Mouse (Mus musculus) limb, embryonic 14.5 days (tissue): ENCODE results near the gene Gm10912. TPM values are rescaled to one million over a fixed set of nuclear protein-coding genes. Genes with fewer than 3 reads are reported as not detected.
"Not testable (repeated sequence)": the region's sequence is repeated elsewhere in the genome, so short reads cannot be mapped to it uniquely, and the experiment has no call there.

ENCODE experiments used
- ATAC-seq: fragments of 200-750 bp; cut with Nextera tagmentation; 2 replicates; pipeline ENCODE4 v1.8.0; 2017; ENCODE audit warnings: low read depth, moderate number of reproducible peaks, moderate TSS enrichment; ENCODE audit not compliant: low FRiP score
- DNase-seq: peaks from one replicate; pipeline ENCODE4 v3.0.0-alpha.2; 2015; ENCODE audit warnings: low spot score
- H3K27ac ChIP-seq: fragments of 300-500 bp; sonication (generic); replicated peaks from 2 replicates; pipeline ENCODE4 v1.5.1; 2014; ENCODE audit warnings: low read depth, mild to moderate bottlenecking, low read length, moderate library complexity, mixed read lengths
- H3K27me3 ChIP-seq: fragments of 300-500 bp; sonication (generic); 2 replicates; pipeline ENCODE4 v1.6.1; 2014; ENCODE audit warnings: low read length, mixed read lengths; ENCODE audit not compliant: control insufficient read depth, insufficient read depth
- H3K36me3 ChIP-seq: fragments of 300-500 bp; sonication (generic); 2 replicates; pipeline ENCODE4 v1.6.1; 2014; ENCODE audit warnings: mild to moderate bottlenecking, low read length, moderate library complexity, mixed read lengths; ENCODE audit not compliant: control insufficient read depth, insufficient read depth
- H3K4me1 ChIP-seq: fragments of 300-500 bp; sonication (generic); 2 replicates; pipeline ENCODE4 v1.6.1; 2014; ENCODE audit warnings: antibody characterized with exemption, low read length, mixed read lengths; ENCODE audit not compliant: control insufficient read depth, insufficient read depth
- H3K4me2 ChIP-seq: fragments of 300-500 bp; sonication (generic); replicated peaks from 2 replicates; pipeline ENCODE4 v1.6.1; 2014; ENCODE audit warnings: low read depth, mild to moderate bottlenecking, low read length, moderate library complexity; ENCODE audit not compliant: severe bottlenecking
- H3K4me3 ChIP-seq: fragments of 300-500 bp; sonication (generic); replicated peaks from 2 replicates; pipeline ENCODE4 v1.5.1; 2014; ENCODE audit warnings: low read length
- H3K9ac ChIP-seq: fragments of 300-500 bp; sonication (generic); 2 replicates; pipeline ENCODE4 v1.6.1; 2014; ENCODE audit warnings: mild to moderate bottlenecking, low read depth, low read length, moderate library complexity; ENCODE audit not compliant: severe bottlenecking
- H3K9me3 ChIP-seq: fragments of 300-500 bp; sonication (generic); 2 replicates; pipeline ENCODE4 v1.6.1; 2016; ENCODE audit warnings: low read length; ENCODE audit not compliant: control insufficient read depth
- POLR2A ChIP-seq: fragments of 200-500 bp; IDR thresholded peaks from 2 replicates; pipeline ENCODE4 v1.8.0; 2012; ENCODE audit warnings: inconsistent platforms, mild to moderate bottlenecking, moderate library complexity, borderline replicate concordance; ENCODE audit not compliant: insufficient read depth, insufficient read length; ENCODE audit errors: extremely low read depth
- WGBS: fragments of 180-500 bp; shearing (Covaris S2); extraction: QIAGEN DNeasy Blood & Tissue Kit; methylation state at CpG from one replicate; pipeline ENCODE4 v1.1.7; 2014; 5-methylcytosine and 5-hydroxymethylcytosine counted together
- polyA plus RNA-seq, 2 experiments: library from polyadenylated mRNA; depleted of rRNA in 1 of 2; stranded (reverse) in 1 of 2; unstranded in 1 of 2; fragments of >200 nt; fragmentation: Nextera tagmentation in 1 of 2; extraction: Ambion mirVana in 1 of 2; gene quantifications; 2 replicates each; pipeline versions ENCODE4 v1.2.1 to v1.2.3; 2012 to 2014

The Gm10912 gene
- polyA plus RNA-seq, 2 experiments = 0.04 TPM; not detected in 1

DNA sequence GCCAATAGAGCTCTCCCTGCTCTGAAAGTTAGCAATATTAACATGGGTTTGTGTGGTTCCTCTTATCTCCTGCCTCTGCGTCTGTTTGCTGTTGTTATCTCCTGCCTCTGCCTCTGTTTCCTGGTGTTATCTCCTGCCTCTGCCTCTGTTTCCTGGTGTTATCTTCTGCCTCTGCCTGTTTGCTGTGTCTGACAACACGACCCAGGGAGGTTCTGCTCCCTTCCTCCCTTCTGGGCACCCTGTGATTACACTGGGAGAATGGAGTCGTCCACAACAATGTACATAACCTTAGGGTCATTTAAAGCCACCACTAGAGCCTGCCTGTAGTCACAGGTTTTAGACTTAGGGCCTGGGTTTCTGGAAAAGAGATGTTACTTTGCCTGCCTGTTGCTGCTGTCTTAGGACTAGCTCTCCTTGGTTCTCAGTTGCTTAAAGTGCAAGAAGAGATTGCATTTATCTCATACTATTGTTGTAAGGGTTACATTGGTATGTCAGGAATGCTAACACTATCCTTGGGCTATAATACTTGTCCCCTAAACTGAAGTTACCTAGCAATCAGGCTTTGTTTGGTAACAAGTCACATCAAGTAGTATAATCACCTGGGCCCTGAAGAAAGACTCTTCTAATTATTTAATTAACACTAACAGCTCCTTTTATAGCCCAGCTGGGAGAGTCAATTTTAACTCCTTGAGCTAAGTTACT, 33.1 kb downstream of the Gm10912 start:
- ATAC-seq = no peak
- Histone ChIP-seq H3K27me3 (no peaks in the 10 kb centered on the region), H3K4me1 (peaks cover 4% of the 10 kb centered on the region; the same call in 1 of the 2 replicates), H3K4me2 (no peak overlapping the region), H3K4me3 (no peak overlapping the region), H3K9ac (no peak overlapping the region), H3K27ac (no peak overlapping the region), H3K9me3 (no peaks in the 10 kb centered on the region), H3K36me3 (no peaks in the 10 kb centered on the region)
- WGBS = 48% methylated on average over 3 of the region's 3 CpGs
- no peak for TF ChIP-seq POLR2A
- DNase-seq = no peak

DNA sequence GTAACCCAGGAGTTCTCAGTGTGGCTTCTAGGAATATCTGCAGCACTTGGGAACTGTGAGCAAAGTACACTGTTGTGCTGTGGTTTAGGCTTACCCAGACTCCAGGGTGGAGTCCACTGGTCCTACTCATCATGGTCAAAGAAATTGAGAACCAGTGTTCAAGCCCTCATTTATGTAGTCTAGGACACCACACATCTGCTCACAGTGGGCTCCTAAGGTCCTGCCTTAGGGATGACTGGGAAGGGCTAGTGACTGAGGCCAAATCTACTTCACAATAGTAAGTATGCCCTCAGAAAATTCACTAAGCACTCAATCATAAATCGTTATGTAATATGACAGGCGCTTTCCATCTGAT, 33.6 kb downstream of the Gm10912 start:
- H3K9me3 ChIP-seq = no peaks in the 10 kb centered on the region
- WGBS = 92% methylated on average over 2 of the region's 2 CpGs
- no peaks in the 10 kb centered on the region for H3K36me3 ChIP-seq
- no peak for TF ChIP-seq POLR2A
- no peak overlapping the region for H3K4me3 ChIP-seq
- no peak overlapping the region for H3K9ac ChIP-seq
- ATAC-seq = no peak
- H3K27me3 ChIP-seq = no peaks in the 10 kb centered on the region
- no peak overlapping the region for H3K4me2 ChIP-seq
- H3K4me1 ChIP-seq = peaks cover 4% of the 10 kb centered on the region; the same call in 1 of the 2 replicates
- no peak for DNase-seq
- no peak overlapping the region for H3K27ac ChIP-seq

DNA sequence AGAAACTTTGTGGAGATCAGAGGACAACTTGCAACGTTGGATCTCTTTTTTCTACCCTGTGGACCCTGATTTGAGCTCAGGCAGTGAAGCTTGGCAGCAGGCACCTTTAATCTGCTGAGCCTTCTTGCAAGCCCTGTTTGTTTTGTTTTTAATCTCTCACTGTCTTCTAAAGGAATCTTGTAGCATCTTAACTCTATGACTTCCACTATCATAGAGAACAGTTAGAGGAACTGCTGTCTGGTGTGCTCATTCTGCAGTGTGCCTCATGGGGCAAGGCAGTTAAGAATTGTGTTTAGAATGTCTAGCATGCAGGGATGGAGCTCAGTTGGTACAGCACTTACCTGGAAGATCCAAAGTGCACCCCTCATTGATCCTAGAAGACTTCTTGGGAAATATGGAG, 34.3 kb downstream of the Gm10912 start:
- Histone ChIP-seq H3K27ac (no peak overlapping the region), H3K27me3 (no peaks in the 10 kb centered on the region), H3K36me3 (no peaks in the 10 kb centered on the region), H3K9ac (no peak overlapping the region), H3K4me3 (no peak overlapping the region), H3K9me3 (no peaks in the 10 kb centered on the region), H3K4me2 (no peak overlapping the region), H3K4me1 (peaks cover 4% of the 10 kb centered on the region; the same call in 1 of the 2 replicates)
- TF ChIP-seq POLR2A = no peak
- WGBS = 48% methylated on average over 1 of the region's 1 CpGs
- no peak for ATAC-seq
- no peak for DNase-seq

DNA sequence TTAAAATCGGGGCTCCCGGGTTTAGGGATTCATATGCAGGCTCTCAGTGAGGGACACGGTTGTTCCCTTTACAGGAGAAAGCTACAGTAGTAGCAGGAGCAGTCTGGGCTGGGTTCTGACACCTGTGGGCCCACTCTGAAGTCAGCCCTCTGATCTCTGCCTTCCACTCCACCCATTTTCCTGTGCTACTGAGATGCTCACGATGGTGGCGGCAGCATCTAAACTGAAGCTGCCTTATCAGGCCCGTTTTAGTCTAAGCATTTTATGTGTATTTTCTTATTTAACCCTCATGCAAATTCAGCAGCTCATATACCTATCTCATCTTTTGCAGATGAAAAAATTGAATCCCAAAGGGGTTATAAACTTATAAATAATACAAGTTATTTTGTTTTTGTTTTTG, 39.2 kb downstream of the Gm10912 start:
- DNase-seq (no peak), ATAC-seq (no peak)
- 79% methylated on average over 6 of the region's 6 CpGs for WGBS
- H3K4me1 ChIP-seq = no peaks in the 10 kb centered on the region
- no peak overlapping the region for H3K9ac ChIP-seq
- no peak overlapping the region for H3K27ac ChIP-seq
- no peaks in the 10 kb centered on the region for H3K27me3 ChIP-seq
- H3K36me3 ChIP-seq = no peaks in the 10 kb centered on the region
- H3K9me3 ChIP-seq = no peaks in the 10 kb centered on the region
- no peak for TF ChIP-seq POLR2A
- no peak overlapping the region for H3K4me2 ChIP-seq
- H3K4me3 ChIP-seq = no peak overlapping the region

DNA sequence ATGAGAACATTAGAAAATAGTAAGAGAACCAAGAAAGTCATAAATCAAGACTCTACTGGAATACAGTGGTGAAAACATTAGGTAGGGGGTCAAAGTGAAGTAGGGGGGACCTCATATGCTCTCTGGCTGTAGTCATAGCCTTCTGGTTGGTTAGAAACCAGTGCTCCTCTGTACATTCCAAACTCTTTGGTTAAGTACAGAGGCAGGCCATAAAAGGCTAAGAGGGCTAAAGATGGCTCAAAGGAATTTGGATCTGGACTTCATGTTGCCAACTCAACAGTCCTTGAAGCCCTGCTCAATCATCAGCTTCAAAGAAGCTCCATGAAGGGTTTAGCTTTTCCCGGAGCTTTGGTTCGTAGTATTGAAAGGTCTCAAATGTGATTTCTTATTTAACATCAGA, 43.4 kb downstream of the Gm10912 start:
- H3K4me2 ChIP-seq, DNase-seq, H3K27ac ChIP-seq, H3K4me1 ChIP-seq, ATAC-seq, H3K36me3 ChIP-seq, H3K9ac ChIP-seq, H3K9me3 ChIP-seq, H3K4me3 ChIP-seq, H3K27me3 ChIP-seq: not testable (repeated sequence)
- WGBS = 74% methylated on average over 2 of the region's 2 CpGs

DNA sequence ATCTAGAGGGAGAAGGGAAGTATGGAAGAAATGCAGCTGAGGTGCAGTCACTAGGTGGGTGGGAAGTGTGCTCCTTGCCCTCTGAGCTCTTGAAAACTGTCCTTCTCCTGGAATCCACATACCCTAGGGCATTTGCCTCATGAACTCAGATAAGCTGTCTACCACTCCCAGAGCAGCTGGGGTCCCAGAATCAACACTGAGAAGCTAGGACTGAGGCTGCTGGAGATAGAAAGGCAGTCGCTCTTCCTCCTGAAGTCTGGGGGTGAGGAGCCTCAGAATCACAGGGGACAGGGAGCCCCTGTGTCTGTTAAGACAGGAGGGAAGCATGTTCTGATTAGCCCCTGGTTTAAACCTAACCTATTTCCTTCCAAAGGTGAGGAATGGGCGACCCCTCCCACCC, 43.9 kb downstream of the Gm10912 start:
- no peak overlapping the region for H3K4me2 ChIP-seq
- TF ChIP-seq POLR2A = no peak
- H3K9me3 ChIP-seq = no peaks in the 10 kb centered on the region
- WGBS = 74% methylated on average over 2 of the region's 2 CpGs
- H3K36me3 ChIP-seq = no peaks in the 10 kb centered on the region
- no peak for DNase-seq
- no peak overlapping the region for H3K4me3 ChIP-seq
- ATAC-seq = no peak
- H3K27me3 ChIP-seq = no peaks in the 10 kb centered on the region
- H3K27ac ChIP-seq = no peak overlapping the region
- no peaks in the 10 kb centered on the region for H3K4me1 ChIP-seq
- no peak overlapping the region for H3K9ac ChIP-seq
